Mouse (Mus musculus) ovary, adult 18-20 months (tissue): Measurements from ENCODE around the gene Kcng4.

Experiments used
- DNase-seq: peaks from one replicate; pipeline ENCODE4 v3.0.0; 2022; ENCODE audit warnings: low spot score, mixed read lengths

Kcng4 gene

GRCm38 (mm10) chr8:119615096-119615495 lies 20.4 kb downstream of the Kcng4 start:
- no peak for DNase-seq

GRCm38 (mm10) chr8:119612471-119612870 lies 23.0 kb downstream of the Kcng4 start, which contains the start of gene Adad2:
Gene Adad2 (plus strand): TSS chr8:119612747.
- DNase-seq: no peak

GRCm38 (mm10) chr8:119606224-119606623 lies 29.3 kb downstream of the Kcng4 start:
- no peak for DNase-seq

GRCm38 (mm10) chr8:119604996-119605395 lies 30.5 kb downstream of the Kcng4 start, which contains the start of gene Taf1c:
Gene Taf1c (minus strand): TSS chr8:119605222.
- DNase-seq: peak; percentile 81

- DNase-seq: no peak
These were observed 31.1 kb downstream of the Kcng4 start for GRCm38 (mm10) chr8:119604398-119604803.

GRCm38 (mm10) chr8:119603771-119604170 lies 31.7 kb downstream of the Kcng4 start:
- DNase-seq: no peak

- DNase-seq: no peak
These were observed 44.0 kb downstream of the Kcng4 start for GRCm38 (mm10) chr8:119591456-119591855.

- DNase-seq: no peak
These were observed 45.1 kb downstream of the Kcng4 start for GRCm38 (mm10) chr8:119590348-119590747.

GRCm38 (mm10) chr8:119588844-119589243 lies 46.6 kb downstream of the Kcng4 start:
- no peak for DNase-seq

GRCm38 (mm10) chr8:119588321-119588720 lies 47.2 kb downstream of the Kcng4 start:
- no peak for DNase-seq

GRCm38 (mm10) chr8:119585901-119586300 lies 49.6 kb downstream of the Kcng4 start:
- no peak for DNase-seq

GRCm38 (mm10) chr8:119580441-119581161 lies 54.9 kb downstream of the Kcng4 start:
- no peak for DNase-seq

GRCm38 (mm10) chr8:119579096-119579495 lies 56.4 kb downstream of the Kcng4 start:
- no peak for DNase-seq

- no peak for DNase-seq
These were observed 60.1 kb downstream of the Kcng4 start for GRCm38 (mm10) chr8:119575366-119575726.

- DNase-seq: peak; percentile 90
These were observed 60.8 kb downstream of the Kcng4 start, which contains the start of the genes Hsdl1 and Dnaaf1 for GRCm38 (mm10) chr8:119574437-119575365. Gene Hsdl1 (minus strand): TSS chr8:119575183. Gene Dnaaf1 (plus strand): TSS chr8:119575235.
